Mouse (Mus musculus) C2C12 (cell line): ENCODE results near the gene Dyrk3.

ENCODE experiments used
- CEBPB ChIP-seq: IDR thresholded peaks from one replicate; pipeline ENCODE4 v1.6.1; 2011; ENCODE audit warnings: low read depth, mild to moderate bottlenecking, control low read depth, moderate library complexity
- CTCF ChIP-seq: IDR thresholded peaks from one replicate; pipeline ENCODE4 v1.5.1; 2011; ENCODE audit not compliant: control insufficient read depth, insufficient read depth, insufficient read length
- FOSL1 ChIP-seq: IDR thresholded peaks from one replicate; pipeline ENCODE4 v1.8.0; 2011; ENCODE audit warnings: mild to moderate bottlenecking, low read length; ENCODE audit not compliant: poor library complexity, insufficient read depth, severe bottlenecking
- MAX ChIP-seq: IDR thresholded peaks from one replicate; pipeline ENCODE4 v1.6.1; 2011; ENCODE audit warnings: mild to moderate bottlenecking, control low read depth
- MYOD1 ChIP-seq: IDR thresholded peaks from one replicate; pipeline ENCODE4 v1.6.1; 2011; ENCODE audit warnings: low read depth; ENCODE audit not compliant: control insufficient read depth, insufficient read length
- MYOG ChIP-seq: IDR thresholded peaks from one replicate; pipeline ENCODE4 v1.6.1; 2011; ENCODE audit not compliant: control insufficient read depth, insufficient read length; ENCODE audit errors: extremely low read depth
- USF1 ChIP-seq: IDR thresholded peaks from one replicate; pipeline ENCODE4 v1.6.1; 2011; ENCODE audit warnings: low read depth, mild to moderate bottlenecking, control low read depth, moderate library complexity

DNA sequence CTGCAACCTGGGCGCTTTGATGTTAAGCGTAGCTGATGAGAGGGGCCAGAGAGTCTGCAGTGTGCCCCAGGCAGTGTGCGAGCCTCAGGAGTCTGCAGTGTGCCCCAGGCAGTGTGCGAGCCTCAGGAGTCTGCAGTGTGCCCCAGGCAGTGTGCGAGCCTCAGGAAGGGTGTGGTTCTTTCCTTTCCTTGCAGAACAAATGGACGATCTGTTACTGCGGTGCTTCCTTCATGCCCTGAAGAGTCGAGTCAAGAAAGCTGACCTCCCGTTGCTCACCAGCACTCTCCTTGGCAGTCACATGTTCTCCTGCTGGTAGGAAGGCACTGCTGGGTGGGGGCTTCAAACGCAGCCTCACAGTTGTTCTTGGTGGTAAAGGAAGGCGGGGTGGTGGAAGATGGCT is 23.0 kb upstream of the Dyrk3 start:
- no peak for TF ChIP-seq CTCF
- no peak for TF ChIP-seq MAX
- no peak for TF ChIP-seq USF1
- TF ChIP-seq MYOD1, result no peak
- no peak for TF ChIP-seq MYOG
- TF ChIP-seq CEBPB, result no peak
- no peak for TF ChIP-seq FOSL1
